Mouse (Mus musculus): Measurements from ENCODE around the gene Hspa1b. TPM values are rescaled to one million over a fixed set of nuclear protein-coding genes. Genes with fewer than 3 reads are reported as not detected.
"Not testable (repeated sequence)": the region's sequence is repeated elsewhere in the genome, so short reads cannot be mapped to it uniquely, and the experiment has no call there.

Hspa1b gene
- polyA plus RNA-seq, 1 experiment from 2014 or later = 0.53 TPM

DNA sequence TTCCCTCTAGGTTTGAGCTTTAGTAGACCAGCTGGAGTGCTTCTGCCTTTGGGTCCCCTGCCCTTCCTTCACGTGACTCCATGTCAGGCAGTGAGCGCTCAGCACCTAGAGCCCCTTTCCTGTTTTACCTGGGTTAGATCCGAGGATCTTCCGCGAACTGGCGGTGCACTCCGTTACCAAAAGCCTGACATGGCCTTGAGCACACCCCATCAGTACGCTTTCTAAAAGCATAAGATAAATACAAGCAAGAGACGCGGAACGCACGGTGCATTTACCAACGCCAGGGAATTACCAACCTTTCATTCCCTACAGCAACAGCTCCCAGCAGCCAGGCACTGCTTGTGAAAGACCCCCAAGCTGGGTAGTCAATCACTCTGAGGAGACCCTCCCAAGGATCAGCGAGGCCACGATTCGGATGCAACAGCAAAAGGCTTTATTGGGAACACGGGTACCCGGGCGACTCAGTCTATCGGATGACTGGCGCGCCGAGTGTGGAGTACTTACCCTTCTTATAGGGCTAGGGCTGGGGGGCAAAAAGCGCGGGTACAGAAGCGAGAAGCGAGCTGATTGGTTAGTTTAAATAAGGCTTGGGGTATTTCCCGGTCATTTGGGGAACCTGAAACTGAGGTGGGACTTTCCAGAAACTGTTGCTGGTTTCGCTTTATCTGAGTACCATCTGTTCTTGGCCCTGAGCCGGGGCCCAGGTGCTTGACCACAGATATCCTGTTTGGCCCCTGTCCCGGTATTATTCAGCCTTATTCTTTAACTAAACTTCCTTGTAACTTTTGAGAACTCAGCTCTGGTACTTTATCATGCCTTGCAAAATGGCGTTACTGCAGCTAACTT is 41.1 kb upstream of the Hspa1b start:
- H3K9me3 ChIP-seq (replicated peaks); ATAC-seq (replicated peaks; ENCODE audit: low FRiP score); H3K27me3 ChIP-seq: not testable (repeated sequence)
- Histone ChIP-seq H3K36me3 (peaks cover 47% of the 10 kb centered on the region), H3K27ac (peak overlapping the region; percentile 99), H3K4me3 (replicated peaks) (peak overlapping the region; percentile 82), H3K4me1 (peaks cover 51% of the 10 kb centered on the region), H3K4me2 (peak overlapping the region; percentile 96), H3K9ac (peak overlapping the region; percentile 95)
- 16% methylated on average over 30 of the region's 32 CpGs for WGBS

DNA sequence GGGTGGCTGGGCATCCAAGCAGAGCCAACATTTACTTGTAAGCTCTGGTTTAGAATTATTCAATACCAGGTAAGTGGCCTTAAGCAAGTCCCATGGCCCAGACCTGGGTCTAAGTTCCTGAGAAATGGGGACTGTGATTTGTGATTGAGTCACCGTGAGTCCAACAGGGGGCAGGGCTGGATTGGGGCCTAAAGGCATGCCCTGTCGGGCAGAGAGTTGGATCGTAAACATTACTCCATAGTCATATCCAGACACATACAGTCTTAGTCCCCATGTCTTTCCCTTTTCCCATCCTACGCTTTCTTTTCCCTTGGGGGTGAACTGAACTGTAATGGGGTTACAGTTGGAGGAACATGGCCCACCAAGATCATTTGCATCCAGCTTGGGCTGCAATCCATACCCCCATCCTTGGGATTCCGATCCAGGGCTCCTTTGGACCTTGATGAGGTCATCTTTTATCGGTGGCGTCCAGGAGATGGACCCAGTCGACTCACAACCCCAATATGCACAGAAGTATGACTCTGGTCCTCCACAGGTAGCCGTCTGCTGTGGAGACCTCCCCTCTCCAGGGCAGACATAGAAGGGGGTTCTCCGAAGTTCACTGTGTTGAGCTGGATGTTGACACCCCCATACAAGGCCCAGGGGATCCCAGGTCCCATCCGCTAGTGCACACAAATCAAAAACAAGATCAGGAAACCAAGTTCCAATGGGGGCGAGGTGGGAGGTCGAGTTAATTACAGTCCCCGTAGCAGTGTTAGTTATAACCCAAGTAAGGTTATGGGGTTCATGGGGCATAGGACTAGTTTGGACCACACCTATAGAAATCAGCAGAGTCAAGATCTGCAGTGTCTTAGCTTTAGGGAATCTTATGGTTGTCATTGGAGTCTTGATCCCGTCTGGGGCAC is 39.7 kb upstream of the Hspa1b start:
- no peaks in the 10 kb centered on the region for H3K27me3 ChIP-seq
- H3K9me3 ChIP-seq (replicated peaks) = no peaks in the 10 kb centered on the region
- peak overlapping the region; percentile 96 for H3K4me2 ChIP-seq
- H3K9ac ChIP-seq = no peak overlapping the region
- no peak for ATAC-seq (replicated peaks; ENCODE audit: low FRiP score)
- peak overlapping the region; percentile 82; the same call in 1 of the 2 replicates for H3K4me3 ChIP-seq (replicated peaks)
- peaks cover 51% of the 10 kb centered on the region for H3K4me1 ChIP-seq
- no peak overlapping the region for H3K27ac ChIP-seq
- WGBS = 92% methylated on average over 15 of the region's 15 CpGs
- peaks cover 34% of the 10 kb centered on the region for H3K36me3 ChIP-seq

DNA sequence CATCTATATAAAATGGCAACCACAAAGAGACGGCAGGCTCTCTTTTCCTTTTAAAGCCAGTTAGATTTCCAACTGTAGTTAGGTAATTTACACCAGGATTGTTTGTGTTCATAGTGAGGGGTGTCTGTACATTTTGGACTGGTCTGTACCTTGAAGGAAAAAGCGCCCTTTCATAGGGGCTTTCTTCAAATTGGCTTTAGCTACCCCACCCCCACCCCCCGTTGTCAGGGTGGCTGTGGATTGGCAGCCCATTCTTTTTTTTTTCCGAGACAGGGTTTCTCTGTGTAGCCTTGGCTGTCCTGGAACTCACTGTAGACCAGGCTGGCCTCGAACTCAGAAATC is 38.1 kb upstream of the Hspa1b start:
- Histone ChIP-seq H3K4me3 (replicated peaks) (no peak overlapping the region; the same call in 1 of the 2 replicates), H3K27ac (no peak overlapping the region), H3K4me1 (peaks cover 34% of the 10 kb centered on the region), H3K9ac (no peak overlapping the region), H3K4me2 (peak overlapping the region; percentile 23; the same call in 1 of the 2 replicates), H3K27me3 (no peaks in the 10 kb centered on the region), H3K36me3 (peaks cover 39% of the 10 kb centered on the region), H3K9me3 (replicated peaks) (no peaks in the 10 kb centered on the region)
- 89% methylated on average over 5 of the region's 5 CpGs for WGBS
- ATAC-seq (replicated peaks; ENCODE audit: low FRiP score) = no peak

DNA sequence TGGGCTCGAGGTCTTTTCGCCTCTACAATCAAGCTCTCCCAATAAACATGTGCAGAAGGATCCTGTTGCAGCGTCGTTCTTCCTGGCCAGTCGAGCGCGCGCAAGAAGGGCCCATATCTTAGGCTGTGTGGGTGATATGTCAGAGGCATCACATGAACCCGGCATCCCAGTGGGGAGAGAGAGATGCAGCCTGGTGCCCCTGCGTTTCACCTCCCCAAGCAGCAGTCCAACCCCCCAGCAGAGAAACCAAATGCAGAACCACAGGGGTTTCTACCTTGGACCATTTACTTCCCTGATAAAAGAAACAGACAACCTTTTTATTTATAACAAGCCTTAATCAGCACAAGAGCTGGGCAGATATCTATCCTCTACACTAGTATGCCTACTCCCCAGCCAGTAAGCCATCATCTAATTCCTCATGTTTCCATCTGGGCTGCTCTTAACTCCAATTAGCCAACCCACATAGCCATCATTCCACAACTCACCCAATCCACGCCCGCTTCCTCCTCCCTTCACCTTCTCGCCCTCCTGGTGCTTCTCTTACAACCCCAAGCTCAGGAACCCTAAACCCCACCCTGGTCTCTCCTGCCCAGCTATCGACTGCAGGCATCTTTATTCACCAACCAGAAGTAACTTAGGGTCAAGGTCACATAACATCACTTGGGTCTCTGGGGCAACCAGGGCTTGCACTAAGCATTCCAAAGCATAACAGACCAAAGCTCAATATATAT is 37.5 kb upstream of the Hspa1b start:
- peaks cover 31% of the 10 kb centered on the region for H3K4me1 ChIP-seq
- no peaks in the 10 kb centered on the region for H3K27me3 ChIP-seq
- no peak overlapping the region for H3K27ac ChIP-seq
- H3K4me3 ChIP-seq (replicated peaks) = no peak overlapping the region
- H3K36me3 ChIP-seq = peaks cover 45% of the 10 kb centered on the region
- H3K4me2 ChIP-seq = peak overlapping the region; percentile 23
- H3K9ac ChIP-seq = 0 out of 2 replicates have a peak overlapping the region, but pooled peaks have one; percentile 14
- no peak for ATAC-seq (replicated peaks; ENCODE audit: low FRiP score)
- no peaks in the 10 kb centered on the region for H3K9me3 ChIP-seq (replicated peaks)
- WGBS = 76% methylated on average over 13 of the region's 14 CpGs

DNA sequence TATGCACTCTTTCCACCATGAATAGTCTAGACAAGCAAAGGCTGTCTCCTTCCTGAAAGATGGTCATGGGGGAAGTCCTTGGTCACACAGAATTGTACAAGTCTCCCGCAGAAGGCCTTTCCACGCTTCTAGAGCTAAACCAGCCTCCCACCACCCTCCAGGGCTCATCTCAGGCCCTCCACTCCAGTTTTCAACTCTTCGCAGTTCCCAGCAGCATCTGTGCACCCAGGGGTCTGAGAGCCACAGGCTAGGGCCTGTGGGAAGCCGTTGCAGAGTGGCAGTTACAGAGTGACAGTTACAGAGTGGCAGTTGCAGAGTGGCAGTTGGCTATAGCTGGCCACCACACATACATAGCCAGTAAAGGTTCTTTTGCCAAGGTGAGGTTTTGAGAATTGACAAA is 36.9 kb upstream of the Hspa1b start:
- not testable (repeated sequence) for H3K9ac ChIP-seq; ATAC-seq (replicated peaks; ENCODE audit: low FRiP score); H3K4me3 ChIP-seq (replicated peaks); H3K27me3 ChIP-seq; H3K27ac ChIP-seq; H3K4me2 ChIP-seq; H3K9me3 ChIP-seq (replicated peaks)
- H3K36me3 ChIP-seq = peaks cover 51% of the 10 kb centered on the region
- over 99% methylated on average over 4 of the region's 4 CpGs for WGBS
- H3K4me1 ChIP-seq = peaks cover 31% of the 10 kb centered on the region

DNA sequence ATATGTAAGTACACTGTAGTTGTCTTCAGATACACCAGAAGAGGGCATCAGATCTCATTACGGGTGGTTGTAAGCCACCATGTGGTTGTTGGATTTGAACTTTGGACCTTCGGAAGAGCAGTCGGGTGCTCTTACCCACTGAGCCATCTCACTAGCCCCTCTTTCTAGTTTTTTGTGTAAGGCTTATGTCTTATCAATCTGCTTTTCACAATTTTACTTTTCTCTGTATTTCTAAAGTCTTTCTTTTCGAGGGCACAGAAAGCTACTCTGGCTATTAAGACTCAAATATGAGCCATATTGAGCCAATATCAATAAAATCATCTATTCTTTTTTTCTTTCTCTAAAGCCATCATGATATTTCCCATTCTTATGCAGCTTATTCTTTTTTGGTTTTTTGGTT is 36.2 kb upstream of the Hspa1b start:
- H3K4me1 ChIP-seq = peaks cover 31% of the 10 kb centered on the region
- H3K4me2 ChIP-seq; H3K27me3 ChIP-seq; H3K4me3 ChIP-seq (replicated peaks); H3K27ac ChIP-seq; ATAC-seq (replicated peaks; ENCODE audit: low FRiP score); H3K9ac ChIP-seq; H3K9me3 ChIP-seq (replicated peaks): not testable (repeated sequence)
- WGBS = 93% methylated on average over 4 of the region's 4 CpGs
- H3K36me3 ChIP-seq = peaks cover 58% of the 10 kb centered on the region

DNA sequence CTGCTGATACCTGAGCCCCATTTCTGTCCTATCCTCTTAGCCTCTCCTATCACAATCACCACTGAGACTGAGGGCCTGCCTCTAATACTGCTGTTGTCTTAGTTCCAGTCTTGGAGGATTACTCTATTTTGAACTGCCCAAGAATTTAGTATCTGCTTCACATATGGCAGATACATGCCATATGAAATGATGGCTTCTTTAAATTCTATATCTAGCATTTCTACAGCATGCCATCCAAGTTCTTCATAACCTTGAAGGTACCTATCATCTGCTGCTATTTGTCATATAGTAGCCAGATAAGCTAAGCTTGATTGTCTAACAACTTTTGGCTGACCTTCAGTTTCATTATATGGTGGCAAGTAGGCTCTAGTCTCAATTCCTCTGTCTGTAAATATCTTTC is 35.7 kb upstream of the Hspa1b start:
- Histone ChIP-seq H3K27me3 (no peaks in the 10 kb centered on the region), H3K4me3 (replicated peaks) (no peak overlapping the region), H3K9ac (no peak overlapping the region), H3K27ac (no peak overlapping the region), H3K4me2 (no peak overlapping the region), H3K36me3 (peaks cover 61% of the 10 kb centered on the region), H3K9me3 (replicated peaks) (no peaks in the 10 kb centered on the region), H3K4me1 (peaks cover 28% of the 10 kb centered on the region)
- no peak for ATAC-seq (replicated peaks; ENCODE audit: low FRiP score)

DNA sequence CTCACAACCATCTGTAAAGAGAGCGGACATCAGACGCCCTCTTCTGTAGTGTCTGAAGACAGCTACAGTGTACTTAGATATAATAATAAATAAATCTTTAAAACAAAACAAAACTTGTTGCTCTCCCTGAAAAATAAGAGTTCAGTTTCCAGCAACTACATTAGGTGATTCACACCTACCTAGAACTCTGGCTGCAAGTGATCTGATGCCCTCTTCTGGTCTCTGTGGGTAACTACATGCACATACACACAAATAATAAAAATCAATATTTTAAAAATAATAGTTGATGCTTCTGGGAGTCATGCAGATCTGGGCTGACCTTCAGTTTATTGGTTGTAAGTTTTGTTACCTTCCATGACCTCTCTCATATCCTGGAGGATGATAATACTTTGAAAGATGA is 25.2 kb upstream of the Hspa1b start:
- peaks cover 34% of the 10 kb centered on the region for H3K4me1 ChIP-seq
- H3K9ac ChIP-seq = no peak overlapping the region
- 70% methylated on average over 2 of the region's 2 CpGs for WGBS
- H3K36me3 ChIP-seq = peaks cover 35% of the 10 kb centered on the region
- H3K4me3 ChIP-seq (replicated peaks) = no peak overlapping the region
- no peak for ATAC-seq (replicated peaks; ENCODE audit: low FRiP score)
- no peaks in the 10 kb centered on the region for H3K27me3 ChIP-seq
- H3K9me3 ChIP-seq (replicated peaks) = no peaks in the 10 kb centered on the region
- no peak overlapping the region for H3K27ac ChIP-seq
- H3K4me2 ChIP-seq = no peak overlapping the region

DNA sequence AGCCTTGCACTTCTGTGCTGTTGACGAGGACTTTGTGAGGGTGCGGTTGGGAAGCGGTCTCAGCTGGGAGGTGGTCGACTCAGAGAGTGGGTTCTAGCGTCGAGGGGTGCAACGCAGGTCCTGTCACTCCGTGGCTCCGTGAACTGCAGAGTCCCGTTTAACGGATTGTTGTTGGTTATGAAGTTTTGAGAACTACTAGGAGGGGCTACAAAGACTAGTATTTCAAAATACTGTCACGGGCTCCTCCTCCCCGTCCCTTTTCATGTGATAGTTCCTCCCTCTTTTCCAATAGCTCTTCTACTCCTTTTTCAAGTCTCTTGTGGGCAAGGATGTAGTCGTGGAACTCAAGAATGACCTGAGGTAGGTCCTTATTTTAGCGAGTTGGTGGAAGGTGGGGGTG is 23.3 kb upstream of the Hspa1b start:
- peak overlapping the region; percentile 100 for H3K27ac ChIP-seq
- H3K36me3 ChIP-seq = peaks cover 25% of the 10 kb centered on the region
- WGBS = 0% methylated on average over 15 of the region's 15 CpGs
- H3K27me3 ChIP-seq = no peaks in the 10 kb centered on the region
- H3K9me3 ChIP-seq (replicated peaks) = no peaks in the 10 kb centered on the region
- no peak; the same call in 1 of the 2 replicates for ATAC-seq (replicated peaks; ENCODE audit: low FRiP score)
- H3K4me3 ChIP-seq (replicated peaks) = peak overlapping the region; percentile 93
- H3K4me2 ChIP-seq = peak overlapping the region; percentile 84
- H3K4me1 ChIP-seq = peaks cover 34% of the 10 kb centered on the region
- H3K9ac ChIP-seq = peak overlapping the region; percentile 96

DNA sequence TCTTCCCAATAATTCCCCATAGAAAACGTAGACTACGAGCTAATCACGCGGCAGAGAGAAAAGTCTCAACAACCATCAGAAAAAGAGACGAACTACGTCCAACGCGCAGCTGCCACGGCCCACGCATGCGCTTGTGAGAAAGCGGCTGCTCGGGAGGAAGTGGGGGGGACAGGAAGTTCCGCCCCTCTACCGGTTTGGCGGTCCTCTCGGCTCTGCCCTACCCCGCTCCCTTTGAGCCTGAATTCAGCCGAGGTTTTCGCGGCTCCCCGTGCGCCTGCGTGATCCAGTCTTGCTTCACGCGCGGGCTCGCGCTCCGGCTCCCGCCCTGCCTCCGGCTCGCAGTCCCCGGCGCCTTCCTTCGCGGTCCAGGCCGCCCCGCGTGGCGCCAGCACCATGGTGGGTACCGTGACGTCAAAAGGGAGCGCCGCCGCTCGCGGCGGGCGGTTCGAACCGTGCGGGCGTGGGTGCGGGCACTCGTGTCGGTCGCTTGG is 22.7 kb upstream of the Hspa1b start, which contains the start of gene Lsm2:
TSS of gene Lsm2 (plus strand) at position 173 of the 491 bp plus-strand sequence.
- peak within 1 kb of the TSS; percentile 93 for H3K4me3 ChIP-seq (replicated peaks)
- H3K4me2 ChIP-seq = peak within 1 kb of the TSS; percentile 84
- H3K9me3 ChIP-seq (replicated peaks) = no peaks in the 10 kb centered on the region
- ATAC-seq (replicated peaks; ENCODE audit: low FRiP score) = peak; percentile 92
- peak within 1 kb of the TSS; percentile 100 for H3K27ac ChIP-seq
- no peaks in the 10 kb centered on the region for H3K27me3 ChIP-seq
- H3K36me3 ChIP-seq = peaks cover 28% of the 10 kb centered on the region
- H3K4me1 ChIP-seq = peaks cover 34% of the 10 kb centered on the region
- H3K9ac ChIP-seq = peak within 1 kb of the TSS; percentile 96
- under 1% methylated on average over 58 of the region's 58 CpGs for WGBS

DNA sequence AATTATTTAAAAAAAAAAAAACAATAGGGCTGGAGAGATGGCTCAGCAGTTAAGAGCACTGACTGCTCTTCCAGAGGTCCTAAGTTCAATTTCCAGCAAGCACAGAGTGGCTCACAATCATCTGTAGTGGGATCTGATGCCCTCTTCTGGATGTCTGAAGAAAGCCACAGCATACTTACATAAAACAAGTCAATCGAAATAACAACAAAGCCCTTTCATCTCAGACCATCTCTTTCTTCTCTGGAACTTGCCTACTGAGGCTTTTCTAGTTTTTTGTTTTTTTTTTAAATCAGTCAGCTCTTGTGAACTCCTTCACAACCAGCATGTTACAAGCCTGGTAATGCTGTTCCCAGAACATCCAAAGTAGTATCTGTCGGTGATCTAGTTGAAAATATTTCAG is 21.6 kb upstream of the Hspa1b start:
- peaks cover 34% of the 10 kb centered on the region for H3K4me1 ChIP-seq
- peak overlapping the region; percentile 100 for H3K27ac ChIP-seq
- WGBS = 20% methylated on average over 2 of the region's 2 CpGs
- H3K4me2 ChIP-seq = peak overlapping the region; percentile 84
- peaks cover 17% of the 10 kb centered on the region for H3K36me3 ChIP-seq
- peak overlapping the region; percentile 96 for H3K9ac ChIP-seq
- no peak for ATAC-seq (replicated peaks; ENCODE audit: low FRiP score)
- peak overlapping the region; percentile 93 for H3K4me3 ChIP-seq (replicated peaks)
- no peaks in the 10 kb centered on the region for H3K27me3 ChIP-seq
- no peaks in the 10 kb centered on the region for H3K9me3 ChIP-seq (replicated peaks)
